Mouse (Mus musculus) neural tube, embryonic 14.5 days (tissue): ENCODE results near the gene Hdac7. TPM values are rescaled to one million over a fixed set of nuclear protein-coding genes. Genes with fewer than 3 reads are reported as not detected.
A peak's percentile ranks its signal among the peaks of the same experiment; 100 is the strongest.

ENCODE experiments used
- ATAC-seq: fragments of 200-750 bp; cut with Nextera tagmentation; 2 replicates; pipeline ENCODE4 v1.8.0; 2017; ENCODE audit warnings: low read depth, mild to moderate bottlenecking, moderate TSS enrichment, moderate library complexity
- H3K27ac ChIP-seq: fragments of 300-500 bp; sonication (generic); 2 replicates; pipeline ENCODE4 v1.5.1; 2014; ENCODE audit warnings: low read depth, mild to moderate bottlenecking, control low read depth, low read length, moderate library complexity, mixed read lengths
- H3K27me3 ChIP-seq: fragments of 300-500 bp; sonication (generic); 2 replicates; pipeline ENCODE4 v1.6.1; 2014; ENCODE audit warnings: low read length; ENCODE audit not compliant: control insufficient read depth, insufficient read depth
- H3K36me3 ChIP-seq: fragments of 300-500 bp; sonication (generic); 2 replicates; pipeline ENCODE4 v1.6.1; 2014; ENCODE audit warnings: low read length, mixed read lengths; ENCODE audit not compliant: control insufficient read depth, insufficient read depth
- H3K4me1 ChIP-seq: fragments of 300-500 bp; sonication (generic); 2 replicates; pipeline ENCODE4 v1.6.1; 2014; ENCODE audit warnings: low read length; ENCODE audit not compliant: control insufficient read depth, insufficient read depth
- H3K4me2 ChIP-seq: fragments of 300-500 bp; sonication (generic); 2 replicates; pipeline ENCODE4 v1.6.1; 2014; ENCODE audit warnings: mild to moderate bottlenecking, low read depth, low read length, control low read depth
- H3K4me3 ChIP-seq: fragments of 300-500 bp; sonication (generic); 2 replicates; pipeline ENCODE4 v1.5.1; 2014; ENCODE audit warnings: low read depth, low read length, control low read depth, mixed read lengths
- H3K9ac ChIP-seq: fragments of 300-500 bp; sonication (generic); replicated peaks from 2 replicates; pipeline ENCODE4 v1.6.1; 2014; ENCODE audit warnings: low read depth, mild to moderate bottlenecking, control low read depth, low read length, mixed read lengths
- H3K9me3 ChIP-seq: fragments of 300-500 bp; sonication (generic); 2 replicates; pipeline ENCODE4 v1.6.1; 2016; ENCODE audit warnings: low read length; ENCODE audit not compliant: control insufficient read depth
- whole genome bisulfite sequencing: fragments of 180-500 bp; shearing (Covaris S2); extraction: QIAGEN DNeasy Blood & Tissue Kit; methylation state at CpG from one replicate; pipeline ENCODE4 v1.1.7; 2014; 5-methylcytosine and 5-hydroxymethylcytosine counted together
- polyA plus RNA-seq: library from polyadenylated mRNA; unstranded; fragments of >200 nt; fragmentation: Nextera tagmentation; extraction: Ambion mirVana; gene quantifications from 2 replicates; pipeline ENCODE4 v1.2.1, GENCODE M21; 2014

The Hdac7 gene
- polyA plus RNA-seq, 1 experiment from 2014 or later = 28.7 TPM

- no peaks in the 10 kb centered on the region for H3K36me3 ChIP-seq
- ATAC-seq = no peak
- 86% methylated on average over 9 of the region's 9 CpGs for WGBS
Measured at GRCm38 (mm10) chr15:97760006-97760405, 84.3 kb downstream of the Hdac7 start.

DNA sequence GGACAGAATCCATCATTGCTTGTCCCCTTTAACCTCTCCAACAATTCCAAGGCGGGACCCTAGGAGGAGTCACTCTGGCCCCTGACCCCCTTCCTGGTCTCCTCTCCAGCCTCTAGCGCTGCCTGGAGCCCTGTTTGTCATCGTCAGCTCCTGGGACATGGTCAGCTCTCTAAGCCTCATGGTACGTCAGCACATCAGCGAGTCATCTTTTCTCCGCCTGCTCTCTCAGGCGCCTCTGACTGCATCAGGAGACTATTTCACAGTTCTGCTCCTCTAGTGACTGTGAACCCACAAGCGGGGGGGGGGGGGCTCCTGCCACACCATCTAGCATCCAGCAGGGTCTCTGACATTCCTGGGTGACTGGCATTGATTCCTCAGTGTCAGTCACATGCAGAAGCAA lies 88.9 kb downstream of the Hdac7 start:
- ATAC-seq = no peak
- H3K27ac ChIP-seq = no peak overlapping the region
- 53% methylated on average over 8 of the region's 8 CpGs for WGBS

More at GRCm38 (mm10) chr15:97760006-97760405, 84.3 kb downstream of the Hdac7 start:
- Histone ChIP-seq H3K4me2 (no peak overlapping the region), H3K27me3 (no peaks in the 10 kb centered on the region), H3K9me3 (no peaks in the 10 kb centered on the region), H3K9ac (no peak overlapping the region), H3K4me3 (no peak overlapping the region), H3K4me1 (peaks cover 5% of the 10 kb centered on the region; the same call in 1 of the 2 replicates), H3K27ac (no peak overlapping the region)

DNA sequence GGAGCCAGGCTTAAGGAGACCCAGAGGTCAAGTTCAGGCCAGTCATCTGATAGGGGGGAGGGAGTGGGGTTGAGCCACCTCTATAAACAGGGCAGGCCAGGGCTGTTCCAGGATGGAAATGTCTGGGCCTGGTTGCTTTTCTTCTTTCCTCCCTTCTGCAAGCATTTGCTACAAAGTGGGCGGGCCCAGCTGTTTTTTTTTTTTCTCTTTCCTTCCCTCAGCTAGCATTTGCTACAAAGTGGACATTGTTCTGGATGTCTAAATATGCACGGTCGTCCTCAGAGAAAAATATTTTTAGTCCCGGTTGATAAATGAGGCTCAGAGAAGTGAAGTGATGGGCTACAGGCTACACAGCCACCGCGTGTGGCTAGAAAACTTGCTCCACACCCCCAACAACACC lies 89.8 kb downstream of the Hdac7 start:
- 59% methylated on average over 6 of the region's 6 CpGs for WGBS
- H3K9me3 ChIP-seq = no peaks in the 10 kb centered on the region

More for the DNA sequence above, 88.9 kb downstream of the Hdac7 start:
- Histone ChIP-seq H3K27me3 (no peaks in the 10 kb centered on the region), H3K9me3 (no peaks in the 10 kb centered on the region), H3K4me2 (no peak overlapping the region), H3K9ac (no peak overlapping the region), H3K36me3 (no peaks in the 10 kb centered on the region), H3K4me3 (no peak overlapping the region), H3K4me1 (peaks cover 12% of the 10 kb centered on the region; the same call in 1 of the 2 replicates)

DNA sequence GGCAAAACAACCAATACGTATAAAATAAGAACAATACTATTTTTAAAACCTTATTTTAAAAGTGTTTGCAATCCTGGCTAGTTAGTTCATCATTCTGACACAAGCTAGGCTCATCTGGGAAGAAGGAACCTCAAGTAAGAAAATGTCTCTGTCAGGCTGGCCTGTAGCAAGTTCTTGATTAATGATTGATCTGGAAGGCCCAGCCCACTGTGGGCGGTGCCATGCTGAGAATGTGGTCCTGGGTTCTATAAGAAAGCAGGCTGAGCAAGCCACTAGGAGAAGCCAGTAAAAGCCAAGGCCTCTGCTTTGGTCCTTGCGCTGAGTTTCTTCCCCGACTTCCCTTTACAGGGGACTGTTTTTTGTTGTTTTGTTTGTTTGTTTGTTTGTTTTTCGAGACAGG lies 91.8 kb downstream of the Hdac7 start:
- ATAC-seq = no peak
- H3K9ac ChIP-seq = no peak overlapping the region
- no peaks in the 10 kb centered on the region for H3K36me3 ChIP-seq
- peaks cover 14% of the 10 kb centered on the region; the same call in 1 of the 2 replicates for H3K4me1 ChIP-seq
- 90% methylated on average over 5 of the region's 5 CpGs for WGBS
- no peak overlapping the region for H3K27ac ChIP-seq
- H3K4me2 ChIP-seq = no peak overlapping the region
- H3K4me3 ChIP-seq = no peak overlapping the region
- no peaks in the 10 kb centered on the region for H3K27me3 ChIP-seq
- no peaks in the 10 kb centered on the region for H3K9me3 ChIP-seq

More for the DNA sequence above, 89.8 kb downstream of the Hdac7 start:
- Histone ChIP-seq H3K9ac (no peak overlapping the region), H3K4me1 (peaks cover 14% of the 10 kb centered on the region; the same call in 1 of the 2 replicates), H3K4me2 (no peak overlapping the region), H3K27ac (no peak overlapping the region), H3K27me3 (no peaks in the 10 kb centered on the region), H3K4me3 (no peak overlapping the region), H3K36me3 (no peaks in the 10 kb centered on the region)
- ATAC-seq = no peak

- ATAC-seq = no peak
- Histone ChIP-seq H3K4me3 (no peak overlapping the region), H3K36me3 (no peaks in the 10 kb centered on the region), H3K9me3 (no peaks in the 10 kb centered on the region), H3K4me2 (no peak overlapping the region), H3K27ac (no peak overlapping the region), H3K4me1 (peaks cover 14% of the 10 kb centered on the region; the same call in 1 of the 2 replicates), H3K9ac (no peak overlapping the region), H3K27me3 (no peaks in the 10 kb centered on the region)
- 81% methylated on average over 2 of the region's 2 CpGs for WGBS
Measured at GRCm38 (mm10) chr15:97751676-97752075, 92.6 kb downstream of the Hdac7 start.

GRCm38 (mm10) chr15:97750697-97751096 lies 93.6 kb downstream of the Hdac7 start:
- Histone ChIP-seq H3K9ac (no peak overlapping the region), H3K27ac (peak overlapping the region; percentile 44; the same call in 1 of the 2 replicates)
- WGBS = 15% methylated on average over 12 of the region's 12 CpGs

DNA sequence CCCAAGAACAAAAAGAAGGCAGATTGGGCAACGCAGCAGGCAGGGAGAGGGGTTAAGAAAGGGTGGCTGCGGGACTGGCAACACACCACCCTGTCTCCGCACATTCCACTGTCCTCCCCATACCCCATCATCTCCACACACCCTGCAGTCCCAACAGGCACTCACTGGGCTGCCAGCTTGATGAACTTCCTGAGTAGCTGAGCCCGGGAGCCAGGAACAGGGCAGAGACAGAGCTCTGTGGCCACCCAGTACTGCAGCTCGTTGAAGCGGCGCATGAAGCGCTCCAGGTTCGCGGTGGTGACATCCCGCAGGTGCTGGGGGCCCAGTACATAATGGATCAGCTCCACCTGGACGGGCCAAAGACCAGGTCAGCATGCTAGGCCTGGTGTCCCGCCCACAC lies 94.5 kb downstream of the Hdac7 start:
- no peak overlapping the region for H3K27ac ChIP-seq
- 93% methylated on average over 13 of the region's 13 CpGs for WGBS

More at GRCm38 (mm10) chr15:97750697-97751096, 93.6 kb downstream of the Hdac7 start:
- no peak overlapping the region for H3K4me3 ChIP-seq
- H3K27me3 ChIP-seq = no peaks in the 10 kb centered on the region
- no peaks in the 10 kb centered on the region for H3K9me3 ChIP-seq
- H3K36me3 ChIP-seq = no peaks in the 10 kb centered on the region
- peak; percentile 91 for ATAC-seq
- peaks cover 14% of the 10 kb centered on the region; the same call in 1 of the 2 replicates for H3K4me1 ChIP-seq
- no peak overlapping the region for H3K4me2 ChIP-seq

GRCm38 (mm10) chr15:97749397-97749796 lies 94.9 kb downstream of the Hdac7 start:
- H3K27ac ChIP-seq = no peak overlapping the region

More for the DNA sequence above, 94.5 kb downstream of the Hdac7 start:
- H3K9ac ChIP-seq = no peak overlapping the region
- H3K4me1 ChIP-seq = peaks cover 19% of the 10 kb centered on the region; the same call in 1 of the 2 replicates
- ATAC-seq = no peak
- H3K9me3 ChIP-seq = no peaks in the 10 kb centered on the region
- H3K4me3 ChIP-seq = no peak overlapping the region
- H3K27me3 ChIP-seq = no peaks in the 10 kb centered on the region
- H3K4me2 ChIP-seq = no peak overlapping the region
- H3K36me3 ChIP-seq = no peaks in the 10 kb centered on the region

DNA sequence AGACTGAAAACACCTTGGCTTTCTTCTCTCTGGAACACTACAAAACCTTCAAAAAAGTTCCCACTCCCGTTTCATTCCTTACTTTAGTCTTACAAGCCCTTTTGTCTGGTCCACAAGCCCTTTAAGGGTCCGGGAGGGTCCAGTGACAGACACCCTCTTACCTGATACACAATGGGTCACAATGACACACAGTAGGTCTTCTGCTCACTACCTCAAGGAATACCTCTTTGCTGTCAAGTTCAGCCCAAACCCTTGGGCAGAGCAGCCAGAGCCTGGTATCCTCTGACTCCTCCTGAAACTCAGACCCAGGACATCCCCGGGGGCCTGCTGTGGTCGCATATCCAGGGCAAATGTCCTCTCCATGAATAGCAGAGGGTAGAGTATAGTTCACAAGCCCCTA lies 95.3 kb downstream of the Hdac7 start:
- WGBS = 92% methylated on average over 4 of the region's 4 CpGs
- H3K9me3 ChIP-seq = no peaks in the 10 kb centered on the region
- no peak overlapping the region for H3K27ac ChIP-seq
- no peaks in the 10 kb centered on the region for H3K27me3 ChIP-seq
- no peaks in the 10 kb centered on the region for H3K36me3 ChIP-seq
- no peak overlapping the region for H3K4me2 ChIP-seq
- no peak for ATAC-seq
- H3K4me3 ChIP-seq = no peak overlapping the region
- peaks cover 17% of the 10 kb centered on the region; the same call in 1 of the 2 replicates for H3K4me1 ChIP-seq
- H3K9ac ChIP-seq = no peak overlapping the region

More at GRCm38 (mm10) chr15:97749397-97749796, 94.9 kb downstream of the Hdac7 start:
- H3K27me3 ChIP-seq = no peaks in the 10 kb centered on the region
- no peak overlapping the region for H3K9ac ChIP-seq
- no peaks in the 10 kb centered on the region for H3K9me3 ChIP-seq
- ATAC-seq = no peak
- 95% methylated on average over 9 of the region's 9 CpGs for WGBS
- H3K4me1 ChIP-seq = peaks cover 21% of the 10 kb centered on the region; the same call in 1 of the 2 replicates
- H3K4me3 ChIP-seq = no peak overlapping the region
- H3K36me3 ChIP-seq = no peaks in the 10 kb centered on the region
- no peak overlapping the region for H3K4me2 ChIP-seq
